Mouse (Mus musculus) testis, adult 2 months (tissue): ENCODE measurements around the gene Lpar5.

Source experiments
- CTCF ChIP-seq: fragments of 200-500 bp; IDR thresholded peaks from 2 replicates; pipeline ENCODE4 v1.5.1; 2012; ENCODE audit warnings: low read depth, mild to moderate bottlenecking, inconsistent platforms, low read length, moderate library complexity; ENCODE audit not compliant: control insufficient read depth, insufficient read depth, insufficient replicate concordance
- POLR2A ChIP-seq: fragments of 200-500 bp; IDR thresholded peaks from 2 replicates; pipeline ENCODE4 v1.6.1; 2012; ENCODE audit warnings: low read depth, mild to moderate bottlenecking, inconsistent platforms, low read length, moderate library complexity; ENCODE audit not compliant: control insufficient read depth

- TF ChIP-seq CTCF = no peak
- no peak for TF ChIP-seq POLR2A
Measured at GRCm38 (mm10) chr6:125090341-125091085, 22.8 kb downstream of the Lpar5 start.
